Mouse (Mus musculus) heart, embryonic 13.5 days (tissue): ENCODE measurements at regions not wholly inside any gene's neighbourhood (a gene's known extent, or its start where the extent isn't known, plus 50 kb on each side); places are given as distances from the start of the nearest gene placed in this dataset.
A peak's percentile ranks its signal among the peaks of the same experiment; 100 is the strongest.

Source experiments
- ATAC-seq: fragments of 200-750 bp; cut with Nextera tagmentation; 2 replicates; pipeline ENCODE4 v1.8.0; 2017; ENCODE audit warnings: moderate TSS enrichment; ENCODE audit not compliant: insufficient number of reproducible peaks, low FRiP score, low TSS enrichment; ENCODE audit errors: extremely low read depth
- H3K27ac ChIP-seq: fragments of 300-500 bp; sonication (generic); replicated peaks from 2 replicates; pipeline ENCODE4 v1.5.1; 2015; ENCODE audit warnings: moderate library complexity, mild to moderate bottlenecking, inconsistent platforms
- H3K27me3 ChIP-seq: fragments of 300-500 bp; sonication (generic); replicated peaks from 2 replicates; pipeline ENCODE4 v1.6.1; 2015; ENCODE audit warnings: mild to moderate bottlenecking, inconsistent platforms
- H3K36me3 ChIP-seq: fragments of 300-500 bp; sonication (generic); 2 replicates; pipeline ENCODE4 v1.6.1; 2015; ENCODE audit warnings: mild to moderate bottlenecking, inconsistent platforms
- H3K4me1 ChIP-seq: fragments of 300-500 bp; sonication (generic); 2 replicates; pipeline ENCODE4 v1.6.1; 2015; ENCODE audit warnings: inconsistent platforms
- H3K4me2 ChIP-seq: fragments of 300-500 bp; sonication (generic); 2 replicates; pipeline ENCODE4 v1.6.1; 2015; ENCODE audit warnings: inconsistent platforms, mild to moderate bottlenecking, moderate library complexity
- H3K4me3 ChIP-seq: fragments of 300-500 bp; sonication (generic); 2 replicates; pipeline ENCODE4 v1.5.1; 2015; ENCODE audit warnings: moderate library complexity, mild to moderate bottlenecking, inconsistent platforms
- H3K9ac ChIP-seq: fragments of 300-500 bp; sonication (generic); 2 replicates; pipeline ENCODE4 v1.6.1; 2015; ENCODE audit warnings: inconsistent platforms, mild to moderate bottlenecking, moderate library complexity
- H3K9me3 ChIP-seq: fragments of 300-500 bp; sonication (generic); 2 replicates; pipeline ENCODE4 v1.6.1; 2016; ENCODE audit warnings: inconsistent platforms
- whole genome bisulfite sequencing: fragments of 180-500 bp; shearing (Covaris S2); methylation state at CpG from one replicate; pipeline ENCODE4 v1.1.7; 2015; ENCODE audit warnings: mixed read lengths; 5-methylcytosine and 5-hydroxymethylcytosine counted together

- Histone ChIP-seq H3K27me3 (no peaks in the 10 kb centered on the region), H3K4me3 (no peak overlapping the region), H3K36me3 (no peaks in the 10 kb centered on the region), H3K27ac (no peak overlapping the region), H3K9me3 (no peaks in the 10 kb centered on the region), H3K4me1 (peaks cover 18% of the 10 kb centered on the region), H3K4me2 (no peak overlapping the region), H3K9ac (no peak overlapping the region)
- ATAC-seq: no peak
- WGBS: 59% methylated on average over 3 of the region's 3 CpGs
Observed at GRCm38 (mm10) chr2:61450731-61451130, 127.7 kb upstream of the Tank start.

- H3K4me3 ChIP-seq: no peak overlapping the region
- H3K36me3 ChIP-seq: no peaks in the 10 kb centered on the region
- H3K27me3 ChIP-seq: no peaks in the 10 kb centered on the region
- ATAC-seq: no peak
- H3K4me1 ChIP-seq: no peaks in the 10 kb centered on the region
- WGBS: 59% methylated on average over 3 of the region's 3 CpGs
- no peak overlapping the region for H3K27ac ChIP-seq
- H3K9ac ChIP-seq: no peak overlapping the region
- H3K9me3 ChIP-seq: no peaks in the 10 kb centered on the region
- no peak overlapping the region for H3K4me2 ChIP-seq
Observed at GRCm38 (mm10) chr2:61436591-61436990, 141.8 kb upstream of the Tank start.

GRCm38 (mm10) chr2:61407881-61408280 lies 170.5 kb upstream of the Tank start:
- Histone ChIP-seq H3K36me3 (no peaks in the 10 kb centered on the region), H3K27me3 (no peaks in the 10 kb centered on the region), H3K4me3 (no peak overlapping the region), H3K4me2 (no peak overlapping the region), H3K4me1 (peaks cover 10% of the 10 kb centered on the region), H3K9me3 (no peaks in the 10 kb centered on the region), H3K9ac (no peak overlapping the region), H3K27ac (no peak overlapping the region)
- WGBS: 89% methylated on average over 7 of the region's 7 CpGs
- ATAC-seq: no peak

GRCm38 (mm10) chr2:61406104-61406751 lies 172.2 kb upstream of the Tank start:
- no peak overlapping the region for H3K4me2 ChIP-seq
- H3K27me3 ChIP-seq: no peaks in the 10 kb centered on the region
- WGBS: 80% methylated on average over 8 of the region's 8 CpGs
- H3K36me3 ChIP-seq: no peaks in the 10 kb centered on the region
- no peak for ATAC-seq
- H3K27ac ChIP-seq: no peak overlapping the region
- H3K4me3 ChIP-seq: no peak overlapping the region
- peaks cover 17% of the 10 kb centered on the region for H3K4me1 ChIP-seq
- no peaks in the 10 kb centered on the region for H3K9me3 ChIP-seq
- H3K9ac ChIP-seq: no peak overlapping the region

- H3K27ac ChIP-seq: no peak overlapping the region
- 29% methylated on average over 4 of the region's 4 CpGs for WGBS
- H3K9ac ChIP-seq: no peak overlapping the region
- no peak overlapping the region for H3K4me2 ChIP-seq
- H3K4me3 ChIP-seq: no peak overlapping the region
- peaks cover 26% of the 10 kb centered on the region for H3K4me1 ChIP-seq
- no peak for ATAC-seq
- no peaks in the 10 kb centered on the region for H3K9me3 ChIP-seq
- no peaks in the 10 kb centered on the region for H3K36me3 ChIP-seq
- H3K27me3 ChIP-seq: no peaks in the 10 kb centered on the region
Observed at GRCm38 (mm10) chr2:61405261-61405660, 173.1 kb upstream of the Tank start.

- WGBS: 5% methylated on average over 15 of the region's 15 CpGs
- H3K4me2 ChIP-seq: peak overlapping the region; percentile 77
- no peaks in the 10 kb centered on the region for H3K36me3 ChIP-seq
- H3K9ac ChIP-seq: peak overlapping the region; percentile 75
- no peak for ATAC-seq
- H3K9me3 ChIP-seq: no peaks in the 10 kb centered on the region
- H3K27me3 ChIP-seq: no peaks in the 10 kb centered on the region
- H3K4me1 ChIP-seq: peaks cover 37% of the 10 kb centered on the region
- peak overlapping the region; percentile 52 for H3K4me3 ChIP-seq
- H3K27ac ChIP-seq: no peak overlapping the region
Observed at GRCm38 (mm10) chr2:61402588-61403487, 175.5 kb upstream of the Tank start.

- H3K36me3 ChIP-seq: no peaks in the 10 kb centered on the region
Observed at GRCm38 (mm10) chr2:61401636-61402587, 176.5 kb upstream of the Tank start.

GRCm38 (mm10) chr2:61398633-61399032 lies 179.8 kb upstream of the Tank start:
- no peak for ATAC-seq
- H3K4me3 ChIP-seq: no peak overlapping the region
- H3K4me1 ChIP-seq: peaks cover 35% of the 10 kb centered on the region
- H3K9me3 ChIP-seq: no peaks in the 10 kb centered on the region
- H3K27ac ChIP-seq: 0 out of 2 replicates have a peak overlapping the region, but pooled peaks have one; percentile 20
- no peak overlapping the region for H3K9ac ChIP-seq
- no peaks in the 10 kb centered on the region for H3K27me3 ChIP-seq
- no peaks in the 10 kb centered on the region for H3K36me3 ChIP-seq
- H3K4me2 ChIP-seq: 0 out of 2 replicates have a peak overlapping the region, but pooled peaks have one; percentile 16
- WGBS: 56% methylated on average over 9 of the region's 9 CpGs

More at GRCm38 (mm10) chr2:61401636-61402587, 176.5 kb upstream of the Tank start:
- Histone ChIP-seq H3K9me3 (no peaks in the 10 kb centered on the region), H3K4me3 (peak overlapping the region; percentile 52), H3K9ac (peak overlapping the region; percentile 75), H3K27me3 (no peaks in the 10 kb centered on the region), H3K27ac (peak overlapping the region; percentile 93), H3K4me2 (peak overlapping the region; percentile 77), H3K4me1 (peaks cover 37% of the 10 kb centered on the region)
- peak; percentile 37; the same call in 1 of the 2 replicates for ATAC-seq
- WGBS: under 1% methylated on average over 21 of the region's 21 CpGs

GRCm38 (mm10) chr2:61389622-61390021 lies 188.8 kb upstream of the Tank start:
- H3K9ac ChIP-seq: no peak overlapping the region
- no peak overlapping the region for H3K27ac ChIP-seq
- H3K4me3 ChIP-seq: no peak overlapping the region
- no peak for ATAC-seq
- H3K9me3 ChIP-seq: no peaks in the 10 kb centered on the region
- no peaks in the 10 kb centered on the region for H3K36me3 ChIP-seq
- H3K4me2 ChIP-seq: no peak overlapping the region
- peaks cover 23% of the 10 kb centered on the region for H3K4me1 ChIP-seq
- H3K27me3 ChIP-seq: no peaks in the 10 kb centered on the region

- H3K4me2 ChIP-seq: no peak overlapping the region
- H3K27ac ChIP-seq: no peak overlapping the region
- H3K4me1 ChIP-seq: peaks cover 27% of the 10 kb centered on the region
- H3K4me3 ChIP-seq: no peak overlapping the region
- H3K9me3 ChIP-seq: no peaks in the 10 kb centered on the region
- no peaks in the 10 kb centered on the region for H3K36me3 ChIP-seq
- ATAC-seq: no peak
- no peaks in the 10 kb centered on the region for H3K27me3 ChIP-seq
- 15% methylated on average over 1 of the region's 1 CpGs for WGBS
- no peak overlapping the region for H3K9ac ChIP-seq
Observed at GRCm38 (mm10) chr2:61389207-61389606, 189.2 kb upstream of the Tank start.

GRCm38 (mm10) chr2:61387561-61387960 lies 190.8 kb upstream of the Tank start:
- Histone ChIP-seq H3K9ac (no peak overlapping the region), H3K9me3 (no peaks in the 10 kb centered on the region), H3K27me3 (no peaks in the 10 kb centered on the region), H3K4me2 (no peak overlapping the region), H3K4me3 (no peak overlapping the region), H3K27ac (no peak overlapping the region), H3K36me3 (no peaks in the 10 kb centered on the region), H3K4me1 (peaks cover 32% of the 10 kb centered on the region)
- ATAC-seq: no peak
- WGBS: 43% methylated on average over 5 of the region's 5 CpGs
